Mouse (Mus musculus) mouse trophoblast stem cell (cell line): ENCODE results near the gene Psmd5.
"Not testable (repeated sequence)": the region's sequence is repeated elsewhere in the genome, so short reads cannot be mapped to it uniquely, and the experiment has no call there.

ENCODE experiments used
- in situ Hi-C, 2 experiments: fragments of 300-500 bp; cut with MseI, MboI; formaldehyde crosslinking; loops; 2 replicates in 1 of 2; 3 replicates in 1 of 2; pipeline ENCODE4 v1.15.1; 2025

Psmd5 gene

DNA sequence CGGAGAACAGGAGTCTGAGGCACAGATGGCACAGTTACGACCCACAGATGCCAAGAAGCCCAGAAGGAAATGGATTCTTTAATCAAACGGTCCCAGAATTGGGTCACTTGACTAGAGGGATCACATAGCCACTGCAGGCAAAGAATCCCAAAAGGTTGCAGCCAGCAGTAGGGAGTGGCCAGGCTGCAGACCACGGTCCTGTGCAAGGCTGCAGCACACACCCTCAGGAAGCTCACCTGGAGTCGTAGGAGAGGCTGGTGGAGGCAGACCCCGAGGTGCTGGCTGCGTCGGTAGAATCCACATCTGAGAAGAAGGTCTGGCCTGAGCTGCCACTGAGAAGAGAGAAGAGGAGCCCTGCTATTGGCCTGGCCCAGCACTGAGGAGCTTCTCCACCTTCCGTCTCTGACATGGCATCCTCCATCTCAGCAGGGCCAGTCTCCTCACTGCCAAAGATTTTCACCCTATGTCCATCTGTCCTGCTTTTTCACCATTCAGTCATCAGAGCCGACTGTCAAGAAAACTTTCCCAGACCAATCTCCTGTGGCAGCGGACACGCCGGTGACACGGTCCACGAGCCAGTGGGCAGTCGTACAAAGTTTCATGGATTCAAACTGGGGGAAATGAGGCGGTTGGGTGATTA lies 22.2 kb upstream of the Psmd5 start:
- in situ Hi-C loops, result no loop called here

DNA sequence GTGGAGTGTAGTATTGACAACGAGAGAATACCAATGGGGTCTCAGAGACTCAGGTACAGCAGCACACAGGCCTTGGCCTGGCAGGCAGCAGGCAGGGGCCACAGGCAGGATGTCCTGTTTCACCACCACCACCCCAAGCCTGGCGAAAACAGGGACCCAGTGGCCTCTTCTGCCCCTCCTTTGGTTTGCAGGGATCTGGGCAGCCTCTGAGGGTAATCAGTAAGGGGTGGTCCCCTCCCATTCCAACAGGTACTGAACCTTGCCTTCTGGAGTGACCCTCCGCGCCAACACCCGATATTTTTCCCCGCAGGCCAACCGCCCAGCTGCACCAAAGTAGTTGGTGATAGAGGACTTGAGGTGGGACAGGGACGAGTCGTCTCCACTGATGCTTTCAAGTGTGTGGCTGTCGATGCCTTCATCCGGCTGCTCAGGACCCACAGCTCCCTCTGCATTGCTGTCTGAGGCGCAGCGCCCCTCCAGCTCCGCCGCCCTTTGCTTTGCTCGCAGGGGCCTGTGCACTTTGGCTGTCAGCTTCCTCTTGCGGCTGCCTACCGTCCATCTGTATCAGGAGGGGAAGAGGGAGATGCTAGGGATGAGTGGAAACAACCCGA lies 20.8 kb upstream of the Psmd5 start:
- in situ Hi-C loops, result no loop called here

DNA sequence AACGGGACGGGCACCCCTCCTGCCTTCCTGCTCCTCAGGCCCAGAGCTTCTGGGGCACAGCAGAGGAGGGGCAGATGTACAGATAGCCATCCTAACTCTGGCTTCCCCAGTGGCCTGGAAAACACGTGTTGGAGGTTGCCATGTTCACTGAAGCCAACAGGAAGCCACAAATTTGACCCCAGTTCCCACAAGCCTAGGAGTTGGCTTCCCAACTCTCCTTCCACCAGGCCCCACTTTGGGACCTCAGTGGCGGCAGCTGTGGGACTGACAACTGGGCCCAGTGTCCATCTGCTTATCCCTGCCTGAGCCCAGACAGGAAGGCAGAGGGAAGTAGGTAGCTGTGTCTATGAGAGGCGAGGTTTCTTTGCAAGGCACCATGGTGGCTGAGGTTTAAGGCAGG lies 19.2 kb upstream of the Psmd5 start:
- in situ Hi-C loops, result no loop called here

DNA sequence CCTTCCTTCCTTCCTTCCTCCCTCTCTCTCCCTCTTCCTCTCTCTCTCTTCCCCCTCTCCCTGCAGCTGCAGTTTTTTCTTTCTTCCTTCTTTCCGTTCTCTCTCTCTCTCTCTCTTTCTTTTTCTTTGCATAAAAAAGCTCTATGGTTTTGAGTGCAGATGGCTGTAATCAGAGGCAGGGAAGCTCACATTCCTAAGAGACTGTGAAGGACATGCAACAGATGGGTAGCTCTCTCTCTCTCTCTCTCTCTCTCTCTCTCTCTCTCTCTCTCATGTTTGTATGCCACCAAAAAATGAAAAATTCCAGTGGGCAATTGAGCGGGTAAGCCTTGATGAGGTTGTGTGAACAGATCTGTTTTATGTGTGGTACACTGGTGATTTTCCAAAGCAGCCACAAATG lies 9.4 kb upstream of the Psmd5 start:
- in situ Hi-C loops, result no loop called here

DNA sequence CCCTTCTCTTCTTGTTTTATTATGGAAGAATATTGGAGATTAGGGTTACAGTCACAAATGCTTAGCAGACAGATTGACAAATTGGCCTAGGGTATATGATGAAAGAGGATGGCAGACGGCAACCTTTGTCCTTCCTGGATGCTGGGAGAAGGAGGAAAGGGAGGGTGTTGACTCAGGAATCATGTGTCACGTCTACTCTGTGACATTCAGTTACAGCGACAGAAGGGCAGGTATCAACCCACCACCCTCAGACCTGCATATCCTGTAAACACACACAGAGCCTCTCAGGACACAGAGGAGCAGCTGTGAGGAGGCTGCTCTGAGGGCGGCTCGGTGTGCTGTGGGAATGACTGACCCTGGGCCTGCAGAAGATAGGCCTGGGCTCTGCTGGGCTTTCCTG lies 8.4 kb upstream of the Psmd5 start:
- in situ Hi-C loops, result no loop called here

DNA sequence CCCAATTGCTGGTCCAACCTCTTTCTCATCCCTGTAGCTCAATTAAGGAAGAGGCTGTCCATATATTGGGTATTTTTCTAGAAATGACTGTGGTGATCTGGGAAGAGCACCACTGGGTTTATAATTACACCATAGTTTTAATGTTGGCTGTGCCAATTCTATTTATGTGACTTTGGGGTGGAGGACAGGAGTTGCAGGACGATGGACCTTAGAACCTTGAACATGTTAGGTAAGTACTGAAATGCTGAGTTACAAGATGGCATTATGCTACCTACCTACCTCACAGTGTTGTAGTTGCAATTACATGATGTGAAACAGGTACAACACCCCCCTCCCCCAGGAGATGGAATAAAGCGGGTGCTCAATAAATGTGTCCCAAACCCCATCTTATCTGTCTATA lies 8.0 kb upstream of the Psmd5 start:
- in situ Hi-C loops, result no loop called here

DNA sequence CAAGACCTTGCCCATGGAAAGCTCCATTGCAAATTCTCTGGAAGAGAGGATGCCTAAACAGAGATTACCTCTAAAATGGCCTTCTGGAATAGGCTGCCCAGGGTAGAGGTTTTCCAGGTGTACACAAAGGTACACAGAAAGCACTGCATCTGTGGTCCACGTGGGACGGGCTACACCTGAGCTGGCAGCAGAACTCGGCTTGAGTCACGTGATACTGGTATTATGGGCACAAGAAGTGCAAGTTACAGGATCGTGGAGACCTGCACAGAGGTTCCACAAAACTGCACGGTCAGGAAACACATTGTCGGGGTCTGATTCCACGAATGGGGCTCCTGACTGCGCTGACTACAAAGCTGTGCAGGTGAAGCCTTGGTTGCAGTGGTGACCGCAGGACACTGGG lies 5.3 kb upstream of the Psmd5 start:
- in situ Hi-C loops, result no loop called here

DNA sequence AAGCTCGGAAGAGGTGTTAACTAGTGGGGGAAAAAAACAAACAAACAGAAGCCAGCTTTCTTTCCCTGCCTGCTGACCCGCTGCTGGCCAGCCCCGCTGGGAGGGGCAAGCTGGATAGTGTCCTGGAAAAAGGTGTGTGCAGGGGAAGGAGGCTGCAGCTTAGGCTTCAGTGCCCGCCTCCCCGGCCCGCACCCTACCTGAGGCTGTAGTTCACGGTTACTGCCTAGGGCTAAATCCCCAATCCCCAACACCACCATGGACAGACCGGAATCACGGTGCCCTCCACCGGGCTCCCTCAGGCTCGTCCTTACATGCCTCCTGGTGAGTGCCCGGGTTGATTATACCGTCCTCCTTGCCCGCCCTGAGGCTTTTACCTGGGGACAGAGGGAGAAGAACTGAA lies 497 bp downstream of the Psmd5 start, which contains the start of gene Cutal:
TSS of gene Cutal (plus strand) at position 126 of the 400 bp plus-strand sequence.
- in situ Hi-C loops, result no loop called here

DNA sequence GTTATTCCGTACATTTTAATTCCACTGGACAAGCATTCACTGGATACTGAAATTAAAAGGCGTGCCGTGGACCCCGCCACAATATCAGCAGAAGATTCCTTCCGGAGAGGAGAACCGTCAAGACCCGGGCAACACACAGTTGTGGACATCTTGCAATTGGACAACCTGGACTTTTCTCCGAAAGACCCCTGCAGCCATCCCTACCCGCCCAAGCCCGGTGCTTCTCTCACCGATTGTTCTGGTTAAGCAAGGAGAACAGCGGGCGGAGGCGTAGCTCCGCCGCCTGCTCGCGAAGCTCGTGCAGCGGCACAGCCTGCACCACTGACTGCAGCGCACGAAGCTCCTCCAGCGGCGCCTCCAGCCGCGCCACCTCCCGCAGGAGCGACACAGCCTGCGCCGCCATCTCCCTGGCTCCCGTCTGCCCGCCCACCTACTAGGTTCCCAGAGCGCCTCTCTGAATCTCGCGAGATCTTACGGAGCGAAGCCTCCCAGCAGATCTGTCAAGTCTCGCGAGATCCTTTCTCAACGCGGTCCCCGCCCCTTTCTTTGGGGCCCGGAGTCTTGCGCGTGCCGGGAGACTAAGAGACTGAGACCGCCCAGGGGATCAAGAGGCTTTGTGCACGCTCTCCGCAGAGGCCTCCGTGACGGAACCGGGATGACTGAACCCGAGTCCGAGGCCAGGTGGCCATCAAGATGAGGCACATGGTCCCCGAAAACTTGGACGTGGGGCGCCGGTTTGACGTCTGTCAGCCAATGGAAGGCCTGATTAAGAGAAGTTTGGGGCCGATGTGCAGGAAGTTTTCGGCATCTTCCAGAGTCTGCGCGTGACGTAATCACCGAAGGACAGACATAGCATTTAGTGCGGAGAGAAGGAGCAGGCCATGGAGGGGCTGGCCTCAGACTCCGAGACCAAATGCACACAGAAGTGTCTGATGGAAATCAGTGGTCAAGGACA lies 4.0 kb downstream of the Psmd5 start:
- in situ Hi-C loops, result no loop called here

DNA sequence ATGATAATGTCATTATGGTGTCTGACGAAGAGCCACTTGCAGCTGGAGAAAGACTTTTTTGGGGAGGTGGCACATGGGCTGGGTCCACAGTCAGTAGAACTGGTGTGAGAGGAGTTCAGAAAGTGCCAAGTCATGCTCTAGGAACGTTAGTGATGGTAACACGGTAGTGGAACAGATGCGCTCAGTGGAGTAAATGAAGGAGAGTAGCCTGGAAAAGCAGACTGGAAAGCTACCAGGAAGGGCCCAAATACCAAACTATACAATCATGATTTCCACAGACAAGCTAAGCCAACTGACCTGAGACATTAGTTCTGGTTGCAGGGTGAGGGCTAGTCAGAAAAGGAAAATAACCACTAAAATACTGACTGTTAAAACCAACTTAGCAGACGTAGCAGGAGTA lies 5.1 kb downstream of the Psmd5 start:
- in situ Hi-C loops, result no loop called here

DNA sequence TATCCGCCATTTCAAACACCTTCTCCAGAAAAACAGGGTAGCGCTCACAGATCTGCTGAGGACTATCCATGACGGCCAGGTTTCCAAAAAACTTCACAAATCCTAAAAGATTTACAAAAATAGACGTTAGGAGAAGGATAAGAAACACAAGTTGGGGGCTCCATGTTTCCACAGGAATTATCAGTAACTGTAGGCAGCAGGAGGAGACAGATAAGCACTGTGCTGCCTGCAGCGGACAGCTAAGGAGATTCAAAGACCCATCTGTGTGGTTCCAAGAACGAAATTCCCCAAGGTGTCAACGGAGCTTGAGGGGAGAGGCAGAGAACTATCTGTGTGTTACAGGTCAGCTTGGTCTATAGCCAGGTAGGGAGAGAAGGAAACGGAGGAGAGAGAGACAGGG lies 17.0 kb downstream of the Psmd5 start:
- in situ Hi-C loops, result no loop called here

DNA sequence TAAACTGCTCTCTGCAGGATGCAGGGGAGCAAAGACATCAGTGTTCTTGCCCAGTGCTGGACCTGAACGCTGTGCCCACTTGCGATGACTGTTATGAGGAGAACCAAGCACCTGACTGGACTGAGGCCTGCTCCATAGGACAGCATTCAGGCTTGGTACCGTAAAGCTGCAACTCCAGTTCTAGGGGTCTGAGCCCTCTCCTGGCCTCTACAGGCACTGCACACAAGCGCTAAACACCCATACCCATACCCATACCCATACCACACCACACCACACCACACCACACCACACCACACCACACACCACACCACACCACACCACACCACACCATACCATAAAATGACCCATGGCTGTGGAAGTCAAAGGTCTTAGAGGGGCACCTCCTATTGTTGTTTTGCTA lies 19.5 kb downstream of the Psmd5 start:
- in situ Hi-C loops, result no loop called here

DNA sequence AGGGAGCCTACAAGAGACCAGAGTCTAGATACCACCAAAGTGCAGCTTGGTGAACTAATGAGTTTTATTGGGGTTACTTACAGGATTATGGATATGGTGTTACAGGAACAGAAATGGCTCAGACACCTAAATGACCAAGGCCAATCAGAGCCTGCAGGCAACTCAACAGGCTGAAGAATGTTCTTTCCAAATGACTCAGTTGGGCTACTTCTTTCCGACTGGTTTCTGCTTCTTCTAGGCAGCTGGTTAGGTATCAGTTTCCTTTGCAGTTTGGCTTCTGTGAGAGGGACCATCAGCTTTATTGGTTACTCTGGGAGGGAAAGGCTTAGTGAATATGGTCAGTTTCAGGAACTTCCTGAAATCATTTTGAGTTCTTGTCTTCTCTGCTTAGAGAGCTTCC lies 27.1 kb downstream of the Psmd5 start:
- in situ Hi-C loops, result no loop called here

DNA sequence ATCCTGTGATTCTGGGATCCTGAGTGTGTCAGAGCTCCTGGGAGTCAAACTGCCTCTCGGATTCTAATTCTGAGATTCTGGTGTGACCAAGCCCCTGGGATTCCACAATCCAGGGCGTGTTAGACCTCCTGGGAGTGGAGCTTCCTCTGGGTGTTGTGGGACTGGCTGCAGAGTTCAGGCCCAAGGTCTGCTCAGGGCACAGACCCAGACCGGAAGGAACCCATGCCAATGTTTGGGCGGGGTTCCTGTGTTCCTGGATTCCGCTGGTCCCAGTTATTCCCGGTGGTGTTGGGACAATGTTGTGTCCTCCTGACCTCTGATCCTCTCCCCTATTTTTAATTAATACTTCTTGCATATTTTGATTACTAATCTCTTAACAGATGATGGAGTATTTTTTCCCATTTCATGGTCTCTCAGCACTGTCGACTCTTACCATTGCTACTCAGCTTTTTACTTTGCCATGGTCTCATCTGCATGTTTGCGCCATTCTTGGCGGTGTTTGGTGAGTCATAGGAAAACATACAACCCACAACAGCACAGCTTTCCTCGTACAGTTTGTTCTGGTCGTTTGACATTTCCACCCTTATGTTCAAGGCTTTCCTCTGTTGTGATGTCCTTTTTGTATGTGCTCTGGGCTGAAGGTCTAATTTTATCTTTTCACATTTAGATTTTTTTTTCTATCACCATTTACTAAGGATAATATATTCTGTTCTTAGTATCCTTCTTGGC lies 31.4 kb downstream of the Psmd5 start:
- in situ Hi-C loops, result no loop called here

DNA sequence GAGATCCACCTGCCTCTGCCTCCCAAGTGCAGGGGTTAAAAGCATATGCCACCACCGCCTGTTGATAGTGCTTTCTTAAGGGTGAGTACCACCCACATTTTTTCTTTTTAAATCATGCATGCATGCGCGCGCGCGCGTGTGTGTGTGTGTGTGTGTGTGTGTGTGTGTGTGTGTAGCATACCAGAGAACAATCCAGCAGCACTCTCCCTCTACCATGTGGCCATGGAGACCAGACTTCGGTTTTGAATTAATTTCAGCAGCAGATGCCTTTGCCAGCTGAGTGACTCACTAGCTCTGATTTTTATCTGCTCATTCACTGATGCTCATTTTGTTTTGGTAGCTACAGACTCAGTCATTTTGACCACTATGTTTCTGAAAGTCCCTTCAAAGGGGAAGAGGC lies 33.1 kb downstream of the Psmd5 start:
- in situ Hi-C loops, result no loop called here

DNA sequence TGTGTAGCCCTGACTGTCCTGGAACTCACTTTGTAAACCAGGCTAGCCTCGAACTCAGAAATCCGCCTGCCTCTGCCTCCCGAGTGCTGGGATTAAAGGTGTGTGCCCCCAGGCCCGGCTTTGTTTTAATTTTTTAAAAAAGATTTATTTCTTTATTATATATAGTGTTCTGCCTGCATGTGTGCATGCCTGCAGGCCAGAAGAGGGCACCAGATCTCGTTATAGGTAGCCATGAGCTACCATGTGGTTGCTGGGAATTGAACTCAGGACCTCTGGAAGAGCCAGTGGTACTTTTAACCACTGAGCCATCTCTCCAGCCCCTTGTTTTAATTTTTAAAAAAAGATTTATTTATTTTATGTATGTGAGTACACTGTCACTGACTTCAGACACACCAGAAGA lies 34.6 kb downstream of the Psmd5 start:
- in situ Hi-C loops, result not testable (repeated sequence)

DNA sequence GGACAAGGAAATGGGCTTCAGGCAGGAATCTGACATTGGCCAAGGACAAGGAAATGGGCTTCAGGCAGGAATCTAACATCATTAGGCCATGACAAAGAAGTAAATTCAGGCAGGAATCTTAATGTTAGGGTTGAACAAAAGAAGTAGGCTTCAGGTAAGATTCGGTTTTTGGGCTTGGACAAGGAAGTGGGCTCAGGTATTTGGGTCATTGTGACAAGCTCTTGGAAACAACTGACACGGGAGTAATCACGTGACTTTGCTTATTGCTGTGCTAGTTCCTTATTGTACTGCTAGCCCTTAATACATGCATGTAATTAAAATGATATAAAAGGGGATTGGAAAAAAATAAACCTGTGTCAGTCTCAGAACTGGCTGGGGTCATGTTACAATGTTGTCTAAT lies 39.1 kb downstream of the Psmd5 start:
- in situ Hi-C loops, result no loop called here

DNA sequence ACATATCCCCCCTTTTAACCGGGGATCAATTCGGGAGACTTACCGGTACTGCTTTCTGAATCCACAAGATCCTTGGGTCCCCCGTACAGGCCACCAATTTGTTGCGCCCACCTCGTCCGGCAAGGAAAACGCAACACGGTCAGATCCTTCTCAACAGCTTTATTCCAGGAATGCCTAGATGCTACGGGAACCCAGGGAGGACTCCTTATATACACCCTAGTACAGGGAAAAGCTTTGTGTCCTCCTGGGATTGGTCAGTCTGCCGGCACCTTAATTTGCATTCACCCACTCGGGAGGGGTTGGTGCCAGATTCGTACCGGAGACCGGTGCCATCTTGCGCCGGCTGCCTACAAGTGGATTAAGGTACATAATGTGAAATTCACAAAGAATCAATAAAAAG lies 41.1 kb downstream of the Psmd5 start:
- in situ Hi-C loops, result no loop called here

DNA sequence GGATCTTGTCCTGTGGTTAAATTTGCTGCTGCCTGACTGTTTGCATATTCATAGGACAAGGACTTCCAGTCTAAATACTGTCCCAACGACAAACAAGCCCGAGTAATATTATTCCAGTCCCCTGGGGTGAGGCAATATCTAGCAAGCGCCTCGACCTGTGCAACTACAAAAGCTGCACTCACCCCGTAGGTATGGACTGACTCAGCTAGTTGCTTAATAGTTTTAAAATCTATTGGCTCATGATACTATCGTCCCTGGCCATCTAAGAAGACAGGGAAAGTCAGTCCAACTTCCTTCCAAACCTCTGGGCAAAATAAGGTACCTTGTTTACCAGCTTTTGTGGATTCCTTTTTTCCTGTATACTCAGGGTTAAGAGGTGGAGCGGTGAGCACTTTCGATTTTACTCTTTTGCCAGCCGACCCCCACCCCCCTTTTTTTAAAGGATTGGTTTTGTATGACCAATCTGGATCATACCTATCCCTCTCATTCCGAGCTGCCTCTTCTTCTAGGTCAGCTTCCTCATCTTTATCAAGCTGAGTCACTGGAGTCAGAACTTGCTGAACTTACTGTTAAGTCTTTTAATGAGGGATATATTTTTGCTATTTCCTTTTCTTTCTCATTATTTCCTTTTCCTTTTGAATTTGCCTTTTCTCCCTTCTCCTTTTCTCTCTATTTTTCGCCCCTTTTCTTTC lies 41.9 kb downstream of the Psmd5 start, which contains the start of gene Gm34653:
TSS of gene Gm34653 (plus strand) at position 242 of the 692 bp plus-strand sequence.
- in situ Hi-C loops, result not testable (repeated sequence)

DNA sequence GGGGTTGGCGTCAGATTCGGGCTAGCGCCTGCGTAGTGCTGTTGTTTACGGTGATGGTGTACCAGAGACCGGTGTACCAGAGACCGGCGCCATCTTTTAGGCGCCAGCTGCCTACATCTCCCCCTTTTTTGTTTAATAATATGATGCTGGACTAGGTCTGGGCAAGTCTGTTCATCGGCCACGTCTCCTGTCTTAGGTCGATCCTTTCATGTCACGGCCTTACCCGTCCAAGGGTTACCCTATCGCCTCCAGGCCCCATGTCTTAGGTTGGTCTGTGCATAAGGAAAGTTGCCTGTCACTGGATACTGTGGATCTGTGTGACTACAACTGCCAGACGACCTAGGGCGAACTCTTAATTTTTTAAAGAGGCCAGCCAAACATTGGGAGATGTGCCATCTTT lies 44.7 kb downstream of the Psmd5 start:
- in situ Hi-C loops, result not testable (repeated sequence)

DNA sequence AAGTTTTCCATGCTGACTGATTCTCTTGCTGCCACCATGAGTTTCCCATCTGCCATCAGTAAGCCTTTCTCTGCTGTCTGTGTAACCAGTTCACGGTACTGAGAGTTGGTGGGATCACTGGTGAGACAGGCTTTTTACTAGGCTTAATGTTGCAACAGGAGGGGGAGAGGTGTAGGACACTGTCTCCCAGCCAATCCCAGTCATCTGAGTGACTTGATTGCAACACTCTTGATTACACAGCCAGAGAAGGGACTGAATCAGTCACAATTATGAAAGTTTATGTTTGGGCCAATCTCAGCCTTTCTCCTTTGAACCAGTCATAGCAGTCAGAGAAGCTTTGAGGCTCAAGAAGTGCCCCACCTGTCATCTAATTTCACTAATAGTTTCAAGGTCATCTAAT lies 46.7 kb downstream of the Psmd5 start:
- in situ Hi-C loops, result no loop called here
